14 mouse cellular contexts compared by ENCODE assay signal in genomic region chr7:117752302-117753185, GRCm38 (mm10).
DNase-seq lines count a peak whose midpoint lies in the region; ATAC-seq and TF ChIP-seq lines count a peak whose summit lies in the region.
"Had no signal": no experiment of that assay in that cellular context is flagged by ENCODE, and none has a peak within 500 bp of the region (broad histone marks: within the 10 kb centered on the region; RNA-seq: fewer than 3 reads in every experiment).

No protein-coding gene starts in this region.

- 0 out of 2 replicates have a peak overlapping the region, but pooled peaks have one; percentile 15 for H3K27ac ChIP-seq in intestine, embryonic 15.5 days
- H3K27ac ChIP-seq in liver, embryonic 15.5 days (replicated peaks), result no peak overlapping the region
- H3K27ac ChIP-seq: embryonic facial prominence, embryonic 13.5 days; forebrain, embryonic 15.5 days; heart, embryonic 15.5 days; hindbrain, postnatal 0 days; limb, embryonic 13.5 days had no signal

- no peak overlapping the region for H3K4me2 ChIP-seq in intestine, embryonic 15.5 days (replicated peaks)
- no peak overlapping the region for H3K4me2 ChIP-seq in liver, embryonic 15.5 days
- H3K4me2 ChIP-seq: embryonic facial prominence, embryonic 13.5 days; forebrain, embryonic 15.5 days; heart, embryonic 15.5 days; limb, embryonic 13.5 days had no signal

- H3K4me3 ChIP-seq in intestine, embryonic 15.5 days (replicated peaks), result no peak overlapping the region
- no peak overlapping the region for H3K4me3 ChIP-seq in liver, embryonic 15.5 days (replicated peaks)
- H3K4me3 ChIP-seq in lung, adult 2 months (replicated peaks; ENCODE audit: extremely low read depth, low read depth, low read length), result no peak overlapping the region
- H3K4me3 ChIP-seq: embryonic facial prominence, embryonic 13.5 days; forebrain, embryonic 15.5 days; heart, embryonic 15.5 days; limb, embryonic 13.5 days had no signal

- no peaks in the 10 kb centered on the region for H3K9me3 ChIP-seq in intestine, embryonic 15.5 days
- H3K9me3 ChIP-seq in liver, embryonic 15.5 days (replicated peaks), result no peaks in the 10 kb centered on the region
- H3K9me3 ChIP-seq: embryonic facial prominence, embryonic 13.5 days; forebrain, embryonic 15.5 days; heart, embryonic 15.5 days; limb, embryonic 13.5 days had no signal

- WGBS in intestine, embryonic 15.5 days, result 43% methylated on average over 12 of the region's 12 CpGs
- WGBS in liver, embryonic 15.5 days (ENCODE audit: insufficient replicate concordance), result 24% methylated on average over 12 of the region's 12 CpGs
- WGBS in lung, adult 2 months, result 38% methylated on average over 12 of the region's 12 CpGs

- H3K36me3 ChIP-seq in intestine, embryonic 15.5 days, result no peaks in the 10 kb centered on the region
- no peaks in the 10 kb centered on the region for H3K36me3 ChIP-seq in liver, embryonic 15.5 days (replicated peaks)
- H3K36me3 ChIP-seq: embryonic facial prominence, embryonic 13.5 days; forebrain, embryonic 15.5 days; heart, embryonic 15.5 days; limb, embryonic 13.5 days had no signal

- peaks cover 12% of the 10 kb centered on the region for H3K4me1 ChIP-seq in intestine, embryonic 15.5 days (replicated peaks)
- peaks cover 14% of the 10 kb centered on the region; the same call in 1 of the 2 replicates for H3K4me1 ChIP-seq in liver, embryonic 15.5 days (replicated peaks)
- no peaks in the 10 kb centered on the region for H3K4me1 ChIP-seq in lung, adult 2 months (ENCODE audit: control insufficient read depth, insufficient read depth, low read length)
- H3K4me1 ChIP-seq: heart, embryonic 15.5 days had no signal

- no peak for TF ChIP-seq CTCF in lung, adult 2 months (IDR thresholded peaks at IDR 0.05; ENCODE audit: insufficient read depth, low read length)

- no peak overlapping the region for H3K9ac ChIP-seq in intestine, embryonic 15.5 days
- H3K9ac ChIP-seq in liver, embryonic 15.5 days, result no peak overlapping the region
- H3K9ac ChIP-seq: embryonic facial prominence, embryonic 13.5 days; forebrain, embryonic 15.5 days; heart, embryonic 15.5 days; limb, embryonic 13.5 days had no signal

- H3K27me3 ChIP-seq in intestine, embryonic 15.5 days (replicated peaks), result no peaks in the 10 kb centered on the region
- H3K27me3 ChIP-seq in liver, embryonic 15.5 days, result no peaks in the 10 kb centered on the region
- H3K27me3 ChIP-seq: embryonic facial prominence, embryonic 13.5 days; forebrain, embryonic 15.5 days; heart, embryonic 15.5 days; limb, embryonic 13.5 days had no signal

- ATAC-seq in intestine, embryonic 15.5 days, result peak; percentile 75
- peak; percentile 71 for ATAC-seq in liver, embryonic 15.5 days (ENCODE audit: insufficient read depth)
- ATAC-seq in inflammation-experienced regulatory T-cells, adult 6 months, result no peak

- peak; percentile 24 for DNase-seq in MN1 (ENCODE audit: low spot score)
- DNase-seq in c-Kit-negative CD71-positive TER-119-positive erythroid progenitor cells, embryonic 14.5 days (ENCODE audit: low read depth, low spot score), result peak; percentile 5
- DNase-seq in ovary, postnatal 36 days (ENCODE audit: low spot score), result no peak
- DNase-seq in lung, adult 2 months, result no peak
- DNase-seq: gastrocnemius, postnatal 25 days; kidney, postnatal 14 days had no signal

- TF ChIP-seq POLR2A in lung, adult 2 months (IDR thresholded peaks at IDR 0.05; ENCODE audit: borderline replicate concordance, extremely low read depth, low read depth, low read length), result no peak

Comparison
In these comparisons a context has a peak if more than half of its experiments do, and no peak if none do; other contexts are left out.
1. DNase-seq: peak in MN1 (single experiment) and c-Kit-negative CD71-positive TER-119-positive erythroid progenitor cells, embryonic 14.5 days (single experiment); none in ovary, postnatal 36 days (single experiment) and lung, adult 2 months (single experiment).